Comparison of ENCODE assay signal across 19 mouse cellular contexts in genomic region chr3:89516321-89516720, GRCm38 (mm10). TPM values are rescaled to one million over a fixed set of nuclear protein-coding genes. Genes with fewer than 3 reads are reported as not detected.
A peak's percentile ranks its signal among the peaks of the same experiment; 100 is the strongest.
DNase-seq lines count a peak whose midpoint lies in the region; ATAC-seq and TF ChIP-seq lines count a peak whose summit lies in the region.
"Had no signal": no experiment of that assay in that cellular context is flagged by ENCODE, and none has a peak within 500 bp of the region (broad histone marks: within the 10 kb centered on the region; RNA-seq: fewer than 3 reads in every experiment).

No protein-coding gene starts in this region.

- DNase-seq in kidney, postnatal 0 days (ENCODE audit: low spot score), result no peak
- no peak for DNase-seq in kidney, adult 18-20 months
- no peak for DNase-seq in midbrain, postnatal 0 days (ENCODE audit: low spot score)
- peak; percentile 51 for DNase-seq in R1 (ENCODE audit: low read depth, low spot score)
- no peak for DNase-seq in embryo, embryonic 11 days
- DNase-seq: adrenal gland, adult 2 months; cerebellum, adult 9-10 months; gastrocnemius, postnatal 25 days; layer of hippocampus, postnatal 36 days; spleen, adult 18-20 months had no signal

- ATAC-seq in kidney, postnatal 0 days (replicated peaks; ENCODE audit: low FRiP score, low read depth), result no peak
- ATAC-seq in midbrain, postnatal 0 days (ENCODE audit: low FRiP score), result no peak
- no peak for ATAC-seq in midbrain, embryonic 13.5 days
- ATAC-seq in activated CD4-positive, CD25-positive, alpha-beta regulatory T cell, adult 4 months, result no peak
- ATAC-seq: forebrain, embryonic 13.5 days had no signal

- peaks cover 12% of the 10 kb centered on the region; the same call in 1 of the 2 replicates for H3K4me1 ChIP-seq in kidney, postnatal 0 days (replicated peaks; ENCODE audit: insufficient read depth, low read length)
- no peaks in the 10 kb centered on the region; the same call in 1 of the 2 replicates for H3K4me1 ChIP-seq in midbrain, postnatal 0 days (ENCODE audit: insufficient read depth, low read length)
- H3K4me1 ChIP-seq in midbrain, embryonic 13.5 days (replicated peaks), result peaks cover 23% of the 10 kb centered on the region

- 92% methylated on average over 5 of the region's 5 CpGs for WGBS in kidney, postnatal 0 days
- WGBS in midbrain, postnatal 0 days, result 92% methylated on average over 5 of the region's 5 CpGs
- 91% methylated on average over 5 of the region's 5 CpGs for WGBS in midbrain, embryonic 13.5 days

- no peaks in the 10 kb centered on the region for H3K9me3 ChIP-seq in kidney, postnatal 0 days (replicated peaks; ENCODE audit: low read length)
- H3K9me3 ChIP-seq in midbrain, postnatal 0 days (ENCODE audit: low read length), result no peaks in the 10 kb centered on the region
- H3K9me3 ChIP-seq in midbrain, embryonic 13.5 days, result no peaks in the 10 kb centered on the region
- H3K9me3 ChIP-seq: limb, embryonic 15.5 days had no signal

- H3K4me2 ChIP-seq in kidney, postnatal 0 days (ENCODE audit: low read length), result no peak overlapping the region
- no peak overlapping the region for H3K4me2 ChIP-seq in midbrain, postnatal 0 days (ENCODE audit: low read depth, low read length, poor library complexity, severe bottlenecking)
- H3K4me2 ChIP-seq in midbrain, embryonic 13.5 days (replicated peaks), result no peak overlapping the region
- H3K4me2 ChIP-seq: forebrain, embryonic 13.5 days; limb, embryonic 15.5 days; midbrain, embryonic 11.5 days; neural tube, embryonic 13.5 days had no signal

- no peaks in the 10 kb centered on the region for H3K27me3 ChIP-seq in kidney, postnatal 0 days (ENCODE audit: insufficient read depth, low read length)
- no peaks in the 10 kb centered on the region for H3K27me3 ChIP-seq in midbrain, postnatal 0 days (ENCODE audit: insufficient read depth, low read length)
- H3K27me3 ChIP-seq in midbrain, embryonic 13.5 days, result peaks cover 5% of the 10 kb centered on the region; the same call in 1 of the 2 replicates
- H3K27me3 ChIP-seq: forebrain, embryonic 13.5 days had no signal

- H3K36me3 ChIP-seq in kidney, postnatal 0 days (ENCODE audit: insufficient read depth, low read length), result no peaks in the 10 kb centered on the region
- no peaks in the 10 kb centered on the region for H3K36me3 ChIP-seq in midbrain, postnatal 0 days (ENCODE audit: insufficient read depth, low read length)
- H3K36me3 ChIP-seq in midbrain, embryonic 13.5 days, result no peaks in the 10 kb centered on the region
- H3K36me3 ChIP-seq: heart, embryonic 10.5 days; hindbrain, embryonic 10.5 days; limb, embryonic 15.5 days; neural tube, embryonic 13.5 days had no signal

- H3K4me3 ChIP-seq in kidney, postnatal 0 days (replicated peaks; ENCODE audit: low read depth, low read length), result no peak overlapping the region
- H3K4me3 ChIP-seq in midbrain, postnatal 0 days (ENCODE audit: low read depth, low read length), result no peak overlapping the region
- H3K4me3 ChIP-seq in midbrain, embryonic 13.5 days (replicated peaks), result no peak overlapping the region
- H3K4me3 ChIP-seq: forebrain, embryonic 13.5 days; heart, embryonic 10.5 days; hindbrain, embryonic 10.5 days; limb, embryonic 15.5 days; neural tube, embryonic 13.5 days had no signal

- TF ChIP-seq CTCF in kidney, postnatal 0 days (IDR thresholded peaks at IDR 0.05; ENCODE audit: low read depth), result peak; percentile 41; the same call in 1 of the 2 replicates
- peak; percentile 45 for TF ChIP-seq CTCF in midbrain, postnatal 0 days (IDR thresholded peaks at IDR 0.05)

- H3K9ac ChIP-seq in kidney, postnatal 0 days (ENCODE audit: low read depth, low read length), result no peak overlapping the region
- H3K9ac ChIP-seq in midbrain, postnatal 0 days (replicated peaks; ENCODE audit: low read length, poor library complexity, severe bottlenecking), result no peak overlapping the region
- H3K9ac ChIP-seq in midbrain, embryonic 13.5 days (replicated peaks), result no peak overlapping the region
- H3K9ac ChIP-seq: forebrain, embryonic 13.5 days; limb, embryonic 15.5 days; neural tube, embryonic 13.5 days had no signal

- H3K27ac ChIP-seq in kidney, postnatal 0 days, result no peak overlapping the region
- H3K27ac ChIP-seq in midbrain, postnatal 0 days (ENCODE audit: low read depth, low read length), result no peak overlapping the region
- H3K27ac ChIP-seq in midbrain, embryonic 13.5 days, result no peak overlapping the region
- H3K27ac ChIP-seq: forebrain, embryonic 13.5 days; heart, embryonic 10.5 days; hindbrain, embryonic 10.5 days; limb, embryonic 15.5 days; neural tube, embryonic 13.5 days had no signal

RNA-seq across cellular contexts. Expression of gene Kcnn3, which starts 3.6 kb away (rescaled TPM):
- 1.4 and 1.6 TPM in 2 replicates for polyA plus RNA-seq in kidney, postnatal 0 days (2015; fragmentation: Nextera tagmentation; extraction: Ambion mirVana)
- total RNA-seq in midbrain, postnatal 0 days (2014; rRNA removed), result 21.4 and 23.3 TPM in 2 replicates
- polyA plus RNA-seq in midbrain, postnatal 0 days (2015; fragmentation: Nextera tagmentation; extraction: Ambion mirVana), result 5.9 and 7.3 TPM in 2 replicates
- polyA plus RNA-seq in midbrain, embryonic 13.5 days (2015; fragmentation: Nextera tagmentation; extraction: Ambion mirVana), result 4.4 and 5.0 TPM in 2 replicates
- not detected for polyA plus RNA-seq in activated CD4-positive, CD25-positive, alpha-beta regulatory T cell, adult 4 months (2017; shearing (Covaris generic))
- total RNA-seq: common myeloid progenitor, adult 5-6 weeks had no signal
